Mouse (Mus musculus): ENCODE measurements at regions not wholly inside any gene's neighbourhood (a gene's known extent, or its start where the extent isn't known, plus 50 kb on each side); places are given as distances from the start of the nearest gene placed in this dataset.
"Not testable (repeated sequence)": the region's sequence is repeated elsewhere in the genome, so short reads cannot be mapped to it uniquely, and the experiment has no call there.

DNA sequence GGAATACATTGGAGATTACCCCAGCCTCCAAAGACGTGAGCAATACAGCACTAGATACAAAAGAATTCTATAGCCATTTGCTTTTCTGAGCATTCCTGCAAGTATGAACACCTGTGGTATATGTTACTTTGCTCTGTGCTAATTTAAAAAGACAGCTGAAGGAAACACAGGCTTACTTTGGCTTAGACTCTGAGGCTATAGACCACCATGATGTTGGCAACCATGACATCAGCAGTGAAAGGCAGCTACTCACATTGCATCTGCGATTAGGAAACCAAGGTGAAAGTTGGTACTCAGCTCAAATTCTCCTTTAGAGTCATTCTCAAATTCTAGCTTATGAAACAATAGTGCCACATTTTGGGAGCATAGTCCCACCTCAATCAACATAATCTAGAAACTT, 451.4 kb upstream of the Tbl1xr1 start:
- CTCF ChIA-PET: no interaction called here

GRCm38 (mm10) chr3:21626029-21626428, 450.4 kb upstream of the Tbl1xr1 start:
- CTCF ChIA-PET: no interaction called here

- CTCF ChIA-PET: not testable (repeated sequence)
These were observed 449.4 kb upstream of the Tbl1xr1 start for GRCm38 (mm10) chr3:21627048-21627447.

DNA sequence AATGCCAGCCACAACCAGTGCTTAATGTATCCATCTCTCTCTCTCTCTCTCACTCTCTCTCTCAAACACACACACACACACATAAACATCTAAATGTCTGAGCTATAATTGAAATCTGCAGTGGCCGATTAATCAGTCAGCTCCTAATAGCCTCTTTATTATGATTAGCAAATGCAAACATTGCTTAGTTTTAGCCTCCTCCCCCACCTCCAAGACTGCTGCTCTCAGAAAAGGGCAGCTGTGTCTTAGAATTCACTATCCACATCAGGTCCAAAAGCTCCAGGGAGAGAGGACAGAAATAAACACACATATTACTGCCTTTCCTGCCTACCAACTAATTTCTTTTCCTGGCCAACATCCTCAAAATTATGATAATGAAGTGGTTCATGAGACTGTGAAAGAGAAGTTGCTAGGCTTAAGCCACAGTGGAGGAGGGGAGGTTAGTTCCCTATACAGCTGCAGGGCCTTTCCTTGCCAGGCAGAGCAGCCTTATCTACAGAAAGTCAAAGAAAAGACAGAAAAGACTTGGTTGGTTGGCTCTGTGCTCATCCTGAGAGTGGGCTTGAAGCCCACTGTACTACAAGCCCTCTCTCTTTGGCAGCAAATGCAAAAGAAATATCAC, 442.7 kb upstream of the Tbl1xr1 start:
- CTCF ChIA-PET: no interaction called here

GRCm38 (mm10) chr3:21634675-21635204, 441.7 kb upstream of the Tbl1xr1 start:
- CTCF ChIA-PET: no interaction called here

- CTCF ChIA-PET: no interaction called here
These were observed 437.6 kb upstream of the Tbl1xr1 start for GRCm38 (mm10) chr3:21638886-21639285.

- CTCF ChIA-PET: no interaction called here
These were observed 436.9 kb upstream of the Tbl1xr1 start for GRCm38 (mm10) chr3:21639576-21639975.

- CTCF ChIA-PET: no interaction called here
These were observed 432.4 kb upstream of the Tbl1xr1 start for GRCm38 (mm10) chr3:21644086-21644485.

DNA sequence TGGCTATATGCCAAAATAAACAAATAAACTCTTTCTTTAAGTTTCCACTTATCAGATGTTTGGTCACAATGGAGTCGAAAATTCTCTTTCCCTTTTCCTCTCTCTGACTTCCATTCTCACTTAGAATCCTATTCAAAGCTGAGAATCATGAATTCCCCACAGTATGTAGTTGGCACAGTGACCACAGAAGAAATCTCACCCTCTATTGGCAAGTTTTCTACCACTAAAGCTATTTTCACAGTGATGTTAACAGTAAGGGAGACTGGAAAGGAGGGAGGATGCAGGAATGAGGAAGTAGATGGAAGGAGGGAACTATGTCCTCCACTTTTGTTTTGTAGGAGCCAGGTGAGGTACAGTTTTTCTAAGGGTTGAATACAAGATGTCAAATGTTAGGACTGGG, 431.2 kb upstream of the Tbl1xr1 start:
- CTCF ChIA-PET: no interaction called here

DNA sequence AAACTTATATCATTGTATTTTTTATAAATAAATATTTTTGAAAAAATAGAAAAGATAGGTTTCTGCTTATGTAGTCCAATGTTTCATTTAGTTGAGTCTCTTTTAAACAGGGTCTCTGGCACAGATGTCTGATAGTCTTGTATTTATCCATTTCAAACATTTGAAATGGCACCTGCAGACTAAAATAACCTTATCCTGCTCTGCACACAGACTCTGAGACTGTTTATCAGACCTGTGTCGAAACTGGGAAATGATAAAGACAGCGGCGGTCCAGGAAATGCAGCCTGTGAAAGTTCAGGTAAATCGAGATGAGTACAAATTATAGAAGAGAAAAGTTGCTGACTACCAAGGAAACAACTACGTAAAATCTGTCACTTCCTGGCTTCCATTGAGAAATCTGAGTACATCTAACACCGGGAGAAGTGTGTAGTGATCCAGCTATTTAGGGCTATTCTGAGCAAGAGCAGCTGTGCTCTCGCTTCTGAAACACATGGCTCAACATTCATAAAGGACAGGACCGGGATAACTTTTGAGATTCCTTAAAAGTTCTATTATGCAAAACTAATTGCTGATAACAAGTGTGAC, 426.5 kb upstream of the Tbl1xr1 start:
- CTCF ChIA-PET: no interaction called here

- CTCF ChIA-PET: no interaction called here
These were observed 421.2 kb upstream of the Tbl1xr1 start for GRCm38 (mm10) chr3:21655301-21655700.

GRCm38 (mm10) chr3:21667349-21668143, 408.9 kb upstream of the Tbl1xr1 start:
- CTCF ChIA-PET: no interaction called here

DNA sequence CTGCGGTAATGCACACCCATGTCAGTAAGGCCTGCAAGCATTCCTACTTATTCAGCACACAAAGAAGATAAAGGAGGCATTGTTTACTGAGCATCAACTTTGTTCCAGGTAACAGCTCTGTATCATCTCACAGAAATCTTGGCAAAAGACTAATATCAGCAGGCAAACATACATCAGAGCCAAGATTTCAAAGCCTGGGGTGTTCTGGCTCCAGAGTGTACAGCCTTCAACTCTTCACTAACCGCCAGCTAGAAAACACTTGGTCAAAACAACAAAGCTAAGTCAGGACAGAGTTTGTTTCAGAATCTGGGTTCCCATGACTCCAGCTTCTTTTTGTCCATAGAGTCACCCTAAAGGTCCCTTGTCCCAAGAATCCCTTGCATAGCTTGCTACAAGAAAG, 404.6 kb upstream of the Tbl1xr1 start:
- CTCF ChIA-PET: no interaction called here

GRCm38 (mm10) chr3:21672492-21672891, 404.0 kb upstream of the Tbl1xr1 start:
- CTCF ChIA-PET: no interaction called here

DNA sequence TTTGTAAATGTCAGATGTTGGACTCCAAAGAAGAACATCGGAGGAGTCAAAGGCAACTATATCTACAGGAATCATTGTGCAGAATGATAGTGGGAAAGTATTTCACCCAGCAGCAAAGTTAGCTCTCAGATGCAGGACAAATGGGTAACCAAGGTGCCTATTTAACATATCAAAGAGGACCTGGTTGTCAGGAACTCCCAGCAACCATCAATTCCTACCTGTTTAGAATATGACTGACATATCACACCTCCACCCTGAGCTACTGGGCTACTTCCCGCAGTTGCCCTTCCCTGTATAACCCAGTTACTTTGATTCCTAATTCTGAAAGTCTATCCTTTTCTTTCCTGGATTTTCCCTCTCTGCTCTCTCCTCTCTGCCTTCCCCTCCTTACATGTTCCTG, 403.0 kb upstream of the Tbl1xr1 start:
- CTCF ChIA-PET: no interaction called here

DNA sequence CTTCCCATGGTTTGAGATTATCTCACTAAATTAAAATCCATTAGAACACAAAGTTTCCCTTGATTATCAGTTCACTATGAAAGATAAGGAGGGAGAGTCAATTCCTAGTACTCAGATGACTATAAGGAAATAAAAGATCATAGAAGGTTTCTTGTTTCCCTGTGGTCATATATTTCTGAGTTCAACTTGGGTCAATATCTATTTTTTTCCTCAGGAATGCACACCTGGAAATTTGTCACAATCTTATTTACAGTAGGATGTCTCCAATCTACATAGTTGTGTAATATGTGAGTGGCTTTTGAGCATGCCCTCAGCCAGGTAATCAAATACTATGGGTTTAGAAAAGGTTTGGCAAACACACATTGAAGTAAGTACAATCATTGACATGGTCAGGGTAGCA, 398.2 kb upstream of the Tbl1xr1 start:
- CTCF ChIA-PET: no interaction called here

DNA sequence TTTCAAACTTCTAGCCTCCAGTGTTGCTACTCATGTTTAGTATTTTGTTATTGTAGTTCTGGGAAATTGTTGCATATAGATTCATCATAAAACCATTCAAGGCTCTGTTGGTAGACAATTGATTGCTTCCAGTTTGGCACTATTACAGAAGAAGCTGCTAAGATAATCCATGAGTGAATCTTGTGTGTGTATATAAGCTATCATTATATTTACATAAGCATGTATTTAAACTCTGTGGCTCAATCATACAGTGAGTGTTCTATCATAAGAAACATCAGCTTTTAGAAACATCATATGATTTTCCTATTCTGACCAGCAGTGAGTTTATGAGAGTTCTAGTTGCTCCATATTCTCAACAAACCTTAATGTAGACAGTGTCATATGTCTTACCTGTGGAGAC, 397.7 kb upstream of the Tbl1xr1 start:
- CTCF ChIA-PET: no interaction called here

DNA sequence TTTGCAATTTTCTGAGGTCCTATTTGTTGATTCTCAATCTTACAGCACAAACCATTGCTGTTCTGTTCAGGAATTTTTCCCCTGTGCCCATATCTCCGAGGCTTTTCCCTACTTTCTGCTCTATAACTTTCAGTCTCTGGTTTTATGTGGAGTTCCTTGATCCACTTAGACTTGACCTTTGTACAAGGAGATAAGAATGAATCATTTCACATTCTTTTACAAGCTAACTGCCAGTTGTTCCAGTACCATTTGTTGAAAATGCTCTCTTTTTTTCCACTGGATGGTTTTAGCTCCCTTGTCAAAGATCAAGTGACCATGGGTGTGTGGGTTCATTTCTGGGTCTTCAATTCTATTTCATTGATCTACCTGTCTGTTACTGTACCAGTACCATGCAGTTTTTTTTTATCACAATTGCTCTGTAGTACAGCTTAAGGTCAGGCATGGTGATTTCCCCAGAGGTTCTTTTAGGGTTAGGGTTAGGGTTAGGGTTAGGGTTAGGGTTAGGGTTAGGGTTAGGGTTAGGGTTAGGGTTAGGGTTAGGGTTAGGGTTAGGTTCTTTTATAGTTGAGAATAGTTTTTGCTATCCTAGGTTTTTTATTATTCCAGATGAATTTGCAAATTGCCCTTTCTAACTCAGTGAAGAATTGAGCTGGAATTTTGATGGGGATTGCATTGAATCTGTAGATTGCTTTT, 378.3 kb upstream of the Tbl1xr1 start:
- CTCF ChIA-PET: not testable (repeated sequence)

GRCm38 (mm10) chr3:21699526-21699925, 376.9 kb upstream of the Tbl1xr1 start:
- CTCF ChIA-PET: no interaction called here

GRCm38 (mm10) chr3:21700326-21700725, 376.1 kb upstream of the Tbl1xr1 start:
- CTCF ChIA-PET: no interaction called here

- CTCF ChIA-PET: interaction anchor here (0.7 kb wide), 1 partner anchor 1305 kb away, joined by 16 read pairs; no protein-coding TSS in a partner anchor
These were observed 349.5 kb upstream of the Tbl1xr1 start for GRCm38 (mm10) chr3:21726747-21727505.

GRCm38 (mm10) chr3:21728019-21728418, 348.4 kb upstream of the Tbl1xr1 start:
- CTCF ChIA-PET: no interaction called here
